26 mouse cellular contexts compared by ENCODE assay signal in genomic region chr7:72510116-72510515, GRCm38 (mm10).
"Had no signal": no experiment of that assay in that cellular context is flagged by ENCODE, and none has a peak within 500 bp of the region (broad histone marks: within the 10 kb centered on the region; RNA-seq: fewer than 3 reads in every experiment).

No protein-coding gene starts in this region.

- H3K9ac ChIP-seq: heart, embryonic 12.5 days; hindbrain, embryonic 12.5 days; hindbrain, embryonic 14.5 days; intestine, embryonic 15.5 days; limb, embryonic 12.5 days; liver, embryonic 13.5 days had no signal

- H3K36me3 ChIP-seq: heart, embryonic 10.5 days; heart, embryonic 12.5 days; hindbrain, embryonic 10.5 days; hindbrain, embryonic 12.5 days; intestine, embryonic 15.5 days; limb, embryonic 10.5 days; limb, embryonic 12.5 days; liver, embryonic 13.5 days had no signal

- H3K4me1 ChIP-seq: heart, embryonic 10.5 days; heart, embryonic 12.5 days; hindbrain, embryonic 12.5 days; intestine, embryonic 15.5 days; liver, embryonic 13.5 days had no signal

- H3K4me2 ChIP-seq: heart, embryonic 12.5 days; hindbrain, embryonic 12.5 days; hindbrain, embryonic 14.5 days; intestine, embryonic 15.5 days; limb, embryonic 12.5 days; liver, embryonic 11.5 days; liver, embryonic 13.5 days had no signal

- H3K9me3 ChIP-seq: heart, embryonic 10.5 days; heart, embryonic 12.5 days; hindbrain, embryonic 10.5 days; hindbrain, embryonic 12.5 days; intestine, embryonic 15.5 days; limb, embryonic 10.5 days; limb, embryonic 12.5 days; liver, embryonic 13.5 days had no signal

- H3K27ac ChIP-seq: heart, embryonic 10.5 days; hindbrain, embryonic 10.5 days; hindbrain, embryonic 12.5 days; hindbrain, embryonic 14.5 days; intestine, embryonic 15.5 days; layer of hippocampus, adult 2 months; left cerebral cortex, adult 2 months; limb, embryonic 10.5 days; limb, embryonic 12.5 days; liver, embryonic 13.5 days had no signal

- H3K4me3 ChIP-seq: heart, embryonic 10.5 days; heart, embryonic 12.5 days; hindbrain, embryonic 10.5 days; hindbrain, embryonic 12.5 days; intestine, embryonic 15.5 days; layer of hippocampus, adult 2 months; left cerebral cortex, adult 2 months; limb, embryonic 10.5 days; limb, embryonic 12.5 days; liver, embryonic 13.5 days had no signal

- DNase-seq: gastrocnemius, postnatal 14 days; gastrocnemius, postnatal 36 days; heart, adult 18-20 months; heart, postnatal 10 days; heart, postnatal 4 days; kidney, adult 18-20 months; kidney, adult 8-10 months; kidney, postnatal 10 days; kidney, postnatal 25 days; kidney, postnatal 4 days; liver; liver, embryonic 13.5 days had no signal

- ATAC-seq: hindbrain, embryonic 16.5 days; inflammation-experienced regulatory T-cells, adult 6 months; intestine, embryonic 15.5 days; intestine, postnatal 0 days had no signal

- H3K27me3 ChIP-seq: heart, embryonic 12.5 days; hindbrain, embryonic 12.5 days; intestine, embryonic 15.5 days; limb, embryonic 12.5 days; liver, embryonic 13.5 days had no signal
